Mouse (Mus musculus) megakaryocyte progenitor cell, adult 5-6 weeks (primary cell): ENCODE data around the gene Smug1. TPM values are rescaled to one million over a fixed set of nuclear protein-coding genes. Genes with fewer than 3 reads are reported as not detected.

Experiments used
- ATAC-seq: replicated peaks from 2 replicates; pipeline ENCODE4 v1.8.0; 2016; ENCODE audit warnings: mild to moderate bottlenecking, moderate TSS enrichment, inconsistent platforms; ENCODE audit not compliant: poor library complexity
- total RNA-seq, 2 experiments: library from RNA; stranded (forward) in 1 of 2; stranded (reverse) in 1 of 2; fragments of 157-497, 149-512 nt in 1 of 2; fragments of 200-1000 nt in 1 of 2; gene quantifications; 2 replicates each; pipeline versions ENCODE4 v1.2.3 to v1.2.4; 2015 to 2017

The Smug1 gene
- total RNA-seq (2015) (2.1 and 4.5 TPM in 2 replicates), total RNA-seq (2017) (3.8 and 4.2 TPM in 2 replicates)

GRCm38 (mm10) chr15:103167042-103167615 is at the start of gene Smug1:
Gene Smug1 (minus strand): TSS chr15:103167092.
- no peak for ATAC-seq

- ATAC-seq = no peak
Measured at GRCm38 (mm10) chr15:103216052-103216451, 49.2 kb upstream of the Smug1 start.

- ATAC-seq = peak; percentile 96
Measured at GRCm38 (mm10) chr15:103214971-103215907, 48.3 kb upstream of the Smug1 start.

GRCm38 (mm10) chr15:103214149-103214548 is 47.3 kb upstream of the Smug1 start:
- no peak for ATAC-seq

GRCm38 (mm10) chr15:103205156-103205555 is 38.3 kb upstream of the Smug1 start:
- no peak for ATAC-seq

- ATAC-seq = no peak
Measured at GRCm38 (mm10) chr15:103202088-103202793, 35.3 kb upstream of the Smug1 start.

- no peak for ATAC-seq
Measured at GRCm38 (mm10) chr15:103197785-103198184, 30.9 kb upstream of the Smug1 start.

- ATAC-seq = no peak
Measured at GRCm38 (mm10) chr15:103196835-103197234, 29.9 kb upstream of the Smug1 start.

GRCm38 (mm10) chr15:103193606-103194005 is 26.7 kb upstream of the Smug1 start:
- ATAC-seq = no peak

- ATAC-seq = peak; percentile 78
Measured at GRCm38 (mm10) chr15:103190531-103191462, 23.9 kb upstream of the Smug1 start.

GRCm38 (mm10) chr15:103190083-103190482 is 23.2 kb upstream of the Smug1 start:
- no peak for ATAC-seq

- no peak for ATAC-seq
Measured at GRCm38 (mm10) chr15:103187803-103188202, 20.9 kb upstream of the Smug1 start.

GRCm38 (mm10) chr15:103185462-103186198 is 18.7 kb upstream of the Smug1 start:
- peak; percentile 41 for ATAC-seq

- ATAC-seq = no peak
Measured at GRCm38 (mm10) chr15:103183651-103184610, 17.0 kb upstream of the Smug1 start.

- ATAC-seq = peak; percentile 77
Measured at GRCm38 (mm10) chr15:103183135-103183534, 16.2 kb upstream of the Smug1 start.

GRCm38 (mm10) chr15:103182166-103182790 is 15.4 kb upstream of the Smug1 start:
- peak; percentile 80 for ATAC-seq

- no peak for ATAC-seq
Measured at GRCm38 (mm10) chr15:103180406-103180805, 13.5 kb upstream of the Smug1 start.

GRCm38 (mm10) chr15:103178767-103179166 is 11.9 kb upstream of the Smug1 start:
- ATAC-seq = no peak
